7 mouse cellular contexts compared by ENCODE assay signal in the genomic region with DNA sequence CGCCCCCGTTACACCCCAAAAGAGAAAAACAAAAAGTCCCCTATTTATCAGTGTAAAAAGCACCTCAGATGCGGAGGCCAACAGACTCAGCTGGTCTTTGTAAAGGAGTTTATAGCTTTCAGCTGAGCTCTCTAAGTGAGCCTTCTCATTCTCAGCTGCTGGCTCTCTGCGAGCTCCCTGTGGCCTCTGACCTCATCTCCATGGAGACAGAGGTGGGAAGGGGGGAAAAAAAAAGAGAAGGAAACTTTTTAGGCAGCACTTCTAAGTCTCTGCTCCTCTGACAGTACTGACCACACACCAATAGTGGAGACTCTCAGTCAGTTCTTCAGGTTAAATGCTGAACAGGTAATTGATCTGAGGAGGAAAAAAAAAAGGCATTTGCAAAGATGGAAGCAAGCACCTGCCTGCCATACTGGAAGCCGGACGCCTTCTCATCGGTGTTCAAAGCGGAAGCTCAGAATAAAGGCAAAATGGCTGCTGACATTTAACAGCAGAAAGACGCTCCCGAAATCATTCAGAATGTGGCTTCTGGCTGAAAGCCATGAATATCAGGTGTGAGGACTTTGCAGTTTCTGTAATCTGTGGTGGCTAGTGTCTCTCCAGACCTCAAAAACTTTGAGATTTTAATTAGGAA. TPM values are rescaled to one million over a fixed set of nuclear protein-coding genes. Genes with fewer than 3 reads are reported as not detected.
DNase-seq lines count a peak whose midpoint lies in the region; ATAC-seq lines count a peak whose summit lies in the region.

No protein-coding gene starts in this region.

- H3K27me3 ChIP-seq in forebrain, embryonic 11.5 days (ENCODE audit: control insufficient read depth, insufficient read depth, low read length) = no peaks in the 10 kb centered on the region
- H3K27me3 ChIP-seq in neural tube, embryonic 13.5 days = no peaks in the 10 kb centered on the region

- peak; percentile 43 for DNase-seq in ovary, postnatal 14 days (ENCODE audit: low spot score)
- no peak for DNase-seq in ovary, postnatal 10 days (ENCODE audit: low spot score)
- peak; percentile 62 for DNase-seq in forebrain, embryonic 11.5 days (ENCODE audit: low spot score)
- peak; percentile 41 for DNase-seq in kidney, postnatal 14 days
- no peak for DNase-seq in cerebellum, adult 8-10 months
- no peak for DNase-seq in spleen, postnatal 36 days (ENCODE audit: low spot score in 2 of 2)

- H3K27ac ChIP-seq in forebrain, embryonic 11.5 days (ENCODE audit: low read depth, low read length) = no peak overlapping the region
- H3K27ac ChIP-seq in neural tube, embryonic 13.5 days (replicated peaks) = no peak overlapping the region

- no peak overlapping the region for H3K9ac ChIP-seq in forebrain, embryonic 11.5 days (ENCODE audit: low read length)
- no peak overlapping the region for H3K9ac ChIP-seq in neural tube, embryonic 13.5 days

- no peaks in the 10 kb centered on the region for H3K9me3 ChIP-seq in forebrain, embryonic 11.5 days (ENCODE audit: control insufficient read depth, low read length)
- no peaks in the 10 kb centered on the region for H3K9me3 ChIP-seq in neural tube, embryonic 13.5 days

- peak; percentile 91 for ATAC-seq in forebrain, embryonic 11.5 days (replicated peaks; ENCODE audit: low FRiP score)
- ATAC-seq in neural tube, embryonic 13.5 days (ENCODE audit: low read depth) = peak; percentile 87

- no peaks in the 10 kb centered on the region for H3K36me3 ChIP-seq in forebrain, embryonic 11.5 days (ENCODE audit: control insufficient read depth, insufficient read depth, low read length)
- no peaks in the 10 kb centered on the region for H3K36me3 ChIP-seq in neural tube, embryonic 13.5 days

- 12% methylated on average over 10 of the region's 10 CpGs for WGBS in forebrain, embryonic 11.5 days
- WGBS in neural tube, embryonic 13.5 days = 7% methylated on average over 10 of the region's 10 CpGs

- peaks cover 6% of the 10 kb centered on the region; the same call in 1 of the 2 replicates for H3K4me1 ChIP-seq in forebrain, embryonic 11.5 days (replicated peaks; ENCODE audit: control insufficient read depth, insufficient read depth, low read length)
- peaks cover 30% of the 10 kb centered on the region for H3K4me1 ChIP-seq in neural tube, embryonic 13.5 days (replicated peaks)

- peak overlapping the region; percentile 28; the same call in 1 of the 2 replicates for H3K4me2 ChIP-seq in forebrain, embryonic 11.5 days (ENCODE audit: low read depth, low read length, severe bottlenecking)
- H3K4me2 ChIP-seq in neural tube, embryonic 13.5 days = peak overlapping the region; percentile 31

- no peak overlapping the region for H3K4me3 ChIP-seq in forebrain, embryonic 11.5 days (ENCODE audit: low read depth, low read length)
- no peak overlapping the region for H3K4me3 ChIP-seq in neural tube, embryonic 13.5 days

RNA-seq across cellular contexts. Expression of gene Pik3r1, which starts 45.4 kb away (rescaled TPM):
- 16.5 and 18.3 TPM in 2 replicates for polyA plus RNA-seq in forebrain, embryonic 11.5 days (2014; fragmentation: Nextera tagmentation; extraction: Ambion mirVana)
- polyA plus RNA-seq in neural tube, embryonic 13.5 days (2015; fragmentation: Nextera tagmentation; extraction: Ambion mirVana) = 47.9 and 57.3 TPM in 2 replicates

Comparison
In these comparisons a context has a peak if more than half of its experiments do, and no peak if none do; other contexts are left out.
1. DNase-seq: peak in ovary, postnatal 14 days (single experiment), forebrain, embryonic 11.5 days (single experiment) and kidney, postnatal 14 days (single experiment); none in ovary, postnatal 10 days (single experiment), cerebellum, adult 8-10 months (single experiment) and spleen, postnatal 36 days (0 of 2).